In genomic region chr7:106236327-106237191, GRCm38 (mm10) we compare ENCODE assay signal across 9 mouse cellular contexts. TPM values are rescaled to one million over a fixed set of nuclear protein-coding genes. Genes with fewer than 3 reads are reported as not detected.
DNase-seq lines count a peak whose midpoint lies in the region; ATAC-seq and TF ChIP-seq lines count a peak whose summit lies in the region.
"Had no signal": no experiment of that assay in that cellular context is flagged by ENCODE, and none has a peak within 500 bp of the region (broad histone marks: within the 10 kb centered on the region; RNA-seq: fewer than 3 reads in every experiment).

No protein-coding gene starts in this region.

- DNase-seq in lung, embryonic 14.5 days = peak; percentile 40
- no peak for DNase-seq in lung, adult 2 months
- DNase-seq in Muller cell, postnatal 12 days (ENCODE audit: inconsistent ontology term) = peak; percentile 96
- DNase-seq in right cerebral cortex, postnatal 4 days = no peak
- no peak for DNase-seq in left cerebral cortex, postnatal 4 days

- no peak overlapping the region for H3K4me2 ChIP-seq in lung, embryonic 14.5 days
- H3K4me2 ChIP-seq: limb, embryonic 15.5 days had no signal

- no peaks in the 10 kb centered on the region for H3K27me3 ChIP-seq in lung, embryonic 14.5 days (ENCODE audit: insufficient read depth, low read length)
- H3K27me3 ChIP-seq: limb, embryonic 15.5 days had no signal

- no peak for TF ChIP-seq POLR2A in lung, adult 2 months (IDR thresholded peaks at IDR 0.05; ENCODE audit: borderline replicate concordance, extremely low read depth, low read depth, low read length)
- TF ChIP-seq POLR2A in embryonic fibroblast, embryonic 13.5 days (IDR thresholded peaks at IDR 0.05; ENCODE audit: low read depth, low read length) = no peak

- H3K4me1 ChIP-seq in lung, embryonic 14.5 days (ENCODE audit: insufficient read depth) = no peaks in the 10 kb centered on the region
- H3K4me1 ChIP-seq in lung, adult 2 months (ENCODE audit: control insufficient read depth, insufficient read depth, low read length) = peaks cover 2% of the 10 kb centered on the region
- H3K4me1 ChIP-seq in embryonic fibroblast, embryonic 13.5 days (ENCODE audit: control insufficient read depth, insufficient read depth, low read length) = peaks cover 12% of the 10 kb centered on the region
- H3K4me1 ChIP-seq: embryonic facial prominence, embryonic 10.5 days; limb, embryonic 15.5 days had no signal

- no peaks in the 10 kb centered on the region for H3K9me3 ChIP-seq in lung, embryonic 14.5 days (ENCODE audit: low read depth, low read length)
- H3K9me3 ChIP-seq: limb, embryonic 15.5 days had no signal

- no peak; the same call in 1 of the 2 replicates for ATAC-seq in lung, embryonic 14.5 days (ENCODE audit: insufficient read depth)
- ATAC-seq in monocyte, adult 5-6 weeks (replicated peaks; ENCODE audit: insufficient number of reproducible peaks, low FRiP score, low TSS enrichment, poor library complexity, severe bottlenecking) = peak; percentile 72

- H3K36me3 ChIP-seq in lung, embryonic 14.5 days (ENCODE audit: insufficient read depth) = no peaks in the 10 kb centered on the region
- H3K36me3 ChIP-seq: embryonic facial prominence, embryonic 10.5 days; limb, embryonic 15.5 days had no signal

- 54% methylated on average over 2 of the region's 2 CpGs for WGBS in lung, embryonic 14.5 days
- WGBS in lung, adult 2 months = 42% methylated on average over 2 of the region's 2 CpGs

- intact Hi-C loops in left cerebral cortex, postnatal 4 days (cut with DNase I) = no loop called here

- TF ChIP-seq CTCF in lung, embryonic 14.5 days (IDR thresholded peaks at IDR 0.05; ENCODE audit: low read depth) = no peak
- TF ChIP-seq CTCF in lung, adult 2 months (IDR thresholded peaks at IDR 0.05; ENCODE audit: insufficient read depth, low read length) = no peak
- no peak for TF ChIP-seq CTCF in embryonic fibroblast, embryonic 13.5 days (IDR thresholded peaks at IDR 0.05; ENCODE audit: borderline replicate concordance, insufficient read depth, low read length)

- no peak overlapping the region for H3K27ac ChIP-seq in lung, embryonic 14.5 days (ENCODE audit: low read depth)
- H3K27ac ChIP-seq in embryonic fibroblast, embryonic 13.5 days (ENCODE audit: insufficient read depth, low read length) = peak overlapping the region; percentile 100
- H3K27ac ChIP-seq: embryonic facial prominence, embryonic 10.5 days; limb, embryonic 15.5 days had no signal

- no peak overlapping the region for H3K9ac ChIP-seq in lung, embryonic 14.5 days
- H3K9ac ChIP-seq: limb, embryonic 15.5 days had no signal

- H3K4me3 ChIP-seq in lung, embryonic 14.5 days (ENCODE audit: low read depth, low read length) = no peak overlapping the region
- no peak overlapping the region for H3K4me3 ChIP-seq in lung, adult 2 months (replicated peaks; ENCODE audit: extremely low read depth, low read depth, low read length)
- no peak overlapping the region for H3K4me3 ChIP-seq in embryonic fibroblast, embryonic 13.5 days (ENCODE audit: insufficient read depth, low read length)
- H3K4me3 ChIP-seq: embryonic facial prominence, embryonic 10.5 days; limb, embryonic 15.5 days had no signal

RNA-seq across cellular contexts. Expression of gene Gvin1, which starts 21.4 kb away (rescaled TPM):
- 0.25 and 0.31 TPM in 2 replicates for polyA plus RNA-seq in lung, embryonic 14.5 days (2014; fragmentation: Nextera tagmentation; extraction: Ambion mirVana)
- polyA plus RNA-seq in lung, adult 2 months (2012; rRNA removed) = 0.94 and 2.3 TPM in 2 replicates
- 2.0 and 15.6 TPM in 2 replicates for polyA plus RNA-seq in embryonic fibroblast, embryonic 13.5 days (2011; ENCODE audit: insufficient read length, low read depth, missing spikeins)
- total RNA-seq in monocyte, adult 5-6 weeks (2017) = 309 to 793 TPM (median 366 TPM) in 3 replicates
- total RNA-seq in left cerebral cortex, postnatal 4 days (2021) = under 1 TPM; 0.10 to 0.22 TPM
- polyA plus RNA-seq: limb, embryonic 15.5 days had no signal

Comparison
In these comparisons a context has a peak if more than half of its experiments do, and no peak if none do; other contexts are left out.
1. DNase-seq: peak in lung, embryonic 14.5 days (single experiment) and Muller cell, postnatal 12 days (single experiment); none in lung, adult 2 months (single experiment), right cerebral cortex, postnatal 4 days (single experiment) and left cerebral cortex, postnatal 4 days (single experiment).